Comparison of ENCODE assay signal across 21 mouse cellular contexts in the genomic region with DNA sequence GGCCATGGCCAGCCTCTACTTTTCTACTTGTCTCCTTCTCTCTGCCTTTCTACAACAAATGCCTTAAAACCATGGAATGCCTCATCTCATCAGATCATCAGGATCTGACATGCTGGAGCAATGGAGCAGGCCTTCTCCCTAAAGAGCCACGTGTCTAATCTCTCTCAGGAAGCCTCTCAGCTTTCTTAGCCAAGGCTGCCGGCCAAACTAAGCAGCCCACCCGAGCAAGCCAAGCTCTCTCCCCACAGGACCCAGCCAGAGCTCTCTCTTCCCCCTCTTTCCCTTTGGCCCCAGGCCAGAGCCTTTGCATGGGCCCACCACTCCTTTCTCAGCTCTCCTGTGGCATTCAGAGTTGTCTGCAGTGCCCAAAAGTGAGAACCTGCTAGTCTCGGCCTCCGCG.
A peak's percentile ranks its signal among the peaks of the same experiment; 100 is the strongest.
DNase-seq lines count a peak whose midpoint lies in the region; ATAC-seq and TF ChIP-seq lines count a peak whose summit lies in the region.
"Had no signal": no experiment of that assay in that cellular context is flagged by ENCODE, and none has a peak within 500 bp of the region (broad histone marks: within the 10 kb centered on the region; RNA-seq: fewer than 3 reads in every experiment).

No protein-coding gene starts in this region.

- no peak overlapping the region for H3K9ac ChIP-seq in limb, embryonic 13.5 days
- H3K9ac ChIP-seq: embryonic facial prominence, embryonic 12.5 days; forebrain, embryonic 12.5 days; heart, embryonic 12.5 days; intestine, embryonic 15.5 days had no signal

- WGBS in heart, embryonic 10.5 days = 78% methylated on average over 6 of the region's 6 CpGs
- 65% methylated on average over 6 of the region's 6 CpGs for WGBS in limb, embryonic 13.5 days
- WGBS in limb, embryonic 10.5 days = 90% methylated on average over 6 of the region's 6 CpGs

- H3K4me2 ChIP-seq in limb, embryonic 13.5 days (replicated peaks) = no peak overlapping the region
- H3K4me2 ChIP-seq: embryonic facial prominence, embryonic 12.5 days; forebrain, embryonic 12.5 days; heart, embryonic 12.5 days; intestine, embryonic 15.5 days had no signal

- TF ChIP-seq POLR2A in brain, embryonic 14.5 days (IDR thresholded peaks at IDR 0.05; ENCODE audit: borderline replicate concordance, extremely low read depth, insufficient read depth, insufficient read length, poor library complexity, severe bottlenecking) = no peak

- H3K27ac ChIP-seq in heart, embryonic 10.5 days = no peak overlapping the region
- H3K27ac ChIP-seq in limb, embryonic 13.5 days = no peak overlapping the region
- no peak overlapping the region for H3K27ac ChIP-seq in limb, embryonic 10.5 days
- H3K27ac ChIP-seq: embryonic facial prominence, embryonic 12.5 days; forebrain, embryonic 12.5 days; heart, adult 2 months; intestine, embryonic 15.5 days had no signal

- no peaks in the 10 kb centered on the region for H3K9me3 ChIP-seq in heart, embryonic 10.5 days
- no peaks in the 10 kb centered on the region for H3K9me3 ChIP-seq in limb, embryonic 13.5 days
- H3K9me3 ChIP-seq in limb, embryonic 10.5 days (replicated peaks) = no peaks in the 10 kb centered on the region
- H3K9me3 ChIP-seq: embryonic facial prominence, embryonic 12.5 days; forebrain, embryonic 12.5 days; G1E; heart, embryonic 12.5 days; intestine, embryonic 15.5 days had no signal

- H3K27me3 ChIP-seq in heart, embryonic 10.5 days (ENCODE audit: insufficient read depth, poor library complexity, severe bottlenecking) = no peaks in the 10 kb centered on the region
- H3K27me3 ChIP-seq in limb, embryonic 13.5 days = no peaks in the 10 kb centered on the region
- no peaks in the 10 kb centered on the region for H3K27me3 ChIP-seq in limb, embryonic 10.5 days (ENCODE audit: low read depth, poor library complexity, severe bottlenecking)
- H3K27me3 ChIP-seq: embryonic facial prominence, embryonic 12.5 days; forebrain, embryonic 12.5 days; heart, embryonic 12.5 days; intestine, embryonic 15.5 days had no signal

- H3K36me3 ChIP-seq in heart, embryonic 10.5 days = no peaks in the 10 kb centered on the region
- H3K36me3 ChIP-seq in limb, embryonic 13.5 days = no peaks in the 10 kb centered on the region
- H3K36me3 ChIP-seq in limb, embryonic 10.5 days = no peaks in the 10 kb centered on the region
- H3K36me3 ChIP-seq: embryonic facial prominence, embryonic 12.5 days; forebrain, embryonic 12.5 days; G1E; heart, embryonic 12.5 days; intestine, embryonic 15.5 days had no signal

- H3K4me1 ChIP-seq in heart, embryonic 10.5 days = no peaks in the 10 kb centered on the region
- 0 out of 2 replicates have a peak, but pooled peaks cover 4% of the 10 kb centered on the region for H3K4me1 ChIP-seq in limb, embryonic 13.5 days
- H3K4me1 ChIP-seq in limb, embryonic 10.5 days = no peaks in the 10 kb centered on the region
- H3K4me1 ChIP-seq: embryonic facial prominence, embryonic 12.5 days; intestine, embryonic 15.5 days had no signal

- H3K4me3 ChIP-seq in heart, embryonic 10.5 days = no peak overlapping the region
- no peak overlapping the region for H3K4me3 ChIP-seq in limb, embryonic 13.5 days
- H3K4me3 ChIP-seq in limb, embryonic 10.5 days = no peak overlapping the region
- H3K4me3 ChIP-seq: embryonic facial prominence, embryonic 12.5 days; forebrain, embryonic 12.5 days; heart, adult 2 months; heart, embryonic 12.5 days; intestine, embryonic 15.5 days had no signal

- DNase-seq in heart, adult 11 months = peak; percentile 49
- DNase-seq in heart, embryonic 10.5 days (ENCODE audit: low spot score) = no peak
- no peak for DNase-seq in limb, embryonic 10.5 days (ENCODE audit: low spot score)
- peak; percentile 15 for DNase-seq in 3134 (ENCODE audit: extremely low read depth, insufficient read length, low spot score)
- DNase-seq in brain, embryonic 14.5 days (ENCODE audit: low read depth) = peak; percentile 9
- DNase-seq: adrenal gland, adult 8-10 months; adrenal gland, postnatal 36 days; B cell, adult 2 months; cerebellum, adult 11 months; cerebellum, adult 9-10 months; embryo, embryonic 11 days; gastrocnemius, postnatal 10 days; heart, adult 2 months had no signal

- TF ChIP-seq CTCF in brain, embryonic 14.5 days (IDR thresholded peaks at IDR 0.05; ENCODE audit: borderline replicate concordance, extremely low read depth, insufficient read depth, insufficient read length) = no peak

- peak; percentile 44; the same call in 1 of the 2 replicates for ATAC-seq in limb, embryonic 13.5 days (ENCODE audit: low FRiP score, low read depth)
- ATAC-seq: CD4-positive, CD25-positive, alpha-beta regulatory T cell, adult 4 months; forebrain, embryonic 16.5 days; intestine, embryonic 15.5 days had no signal

Comparison
In these comparisons a context has a peak if more than half of its experiments do, and no peak if none do; other contexts are left out.
1. DNase-seq: peak in heart, adult 11 months (single experiment), 3134 (single experiment) and brain, embryonic 14.5 days (single experiment); none in heart, embryonic 10.5 days (single experiment) and limb, embryonic 10.5 days (single experiment).